Mouse (Mus musculus) kidney, postnatal 25 days (tissue): Measurements from ENCODE around the gene Trappc2l.
A peak's percentile ranks its signal among the peaks of the same experiment; 100 is the strongest.
"Not testable (repeated sequence)": the region's sequence is repeated elsewhere in the genome, so short reads cannot be mapped to it uniquely, and the experiment has no call there.

Experiments used
- DNase-seq, 2 experiments: peaks; one replicate each; pipeline ENCODE4 v3.0.0; 2021; ENCODE audit warnings: mixed read lengths in 2 of 2

Gene Trappc2l

DNA sequence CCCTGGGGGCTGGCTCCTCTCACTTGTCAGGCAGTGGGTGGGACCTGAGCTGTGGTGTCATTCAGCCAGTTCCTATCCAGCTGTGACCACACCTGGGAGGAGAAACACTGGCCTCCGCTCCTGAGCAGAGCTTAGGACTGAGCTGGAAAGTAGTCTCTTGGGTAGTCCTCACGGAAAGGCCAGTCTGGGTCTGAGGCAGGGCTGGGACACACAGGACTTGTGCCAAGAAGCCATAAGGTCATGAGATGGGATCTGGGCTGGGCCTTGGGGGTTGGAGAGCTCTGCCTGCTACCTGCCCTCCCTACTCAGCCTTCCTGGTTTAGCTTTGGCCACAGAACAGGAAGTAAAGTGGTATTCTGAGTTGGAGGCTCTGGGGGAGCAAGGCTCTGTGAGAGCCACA is 15.5 kb downstream of the Trappc2l start:
- peak in 1 of 2 experiments; percentile 47 for DNase-seq

- DNase-seq = no peak
Observed at GRCm38 (mm10) chr8:122629388-122629787, 17.9 kb downstream of the Trappc2l start.

DNA sequence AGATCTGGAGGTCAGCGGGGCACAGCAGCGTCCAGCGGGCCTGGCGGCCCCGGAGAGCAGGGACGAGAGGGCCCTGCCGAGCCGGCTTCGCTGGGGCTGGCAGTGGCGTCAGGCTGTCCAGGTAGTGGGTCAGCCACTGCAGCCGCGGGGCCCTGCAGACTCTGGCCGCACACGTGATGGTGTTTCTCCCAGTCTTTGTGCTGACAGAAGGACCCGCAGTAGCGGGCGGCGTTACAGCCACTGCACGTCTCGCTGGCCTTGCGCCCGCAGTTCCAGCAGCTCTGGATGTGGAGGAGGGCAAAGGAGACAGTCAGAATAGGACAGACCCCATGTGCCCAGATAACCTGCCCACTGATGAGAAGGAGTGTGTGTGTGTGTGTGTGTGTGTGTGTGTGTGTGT is 19.3 kb downstream of the Trappc2l start:
- DNase-seq = peak; percentile 42 to 75

DNA sequence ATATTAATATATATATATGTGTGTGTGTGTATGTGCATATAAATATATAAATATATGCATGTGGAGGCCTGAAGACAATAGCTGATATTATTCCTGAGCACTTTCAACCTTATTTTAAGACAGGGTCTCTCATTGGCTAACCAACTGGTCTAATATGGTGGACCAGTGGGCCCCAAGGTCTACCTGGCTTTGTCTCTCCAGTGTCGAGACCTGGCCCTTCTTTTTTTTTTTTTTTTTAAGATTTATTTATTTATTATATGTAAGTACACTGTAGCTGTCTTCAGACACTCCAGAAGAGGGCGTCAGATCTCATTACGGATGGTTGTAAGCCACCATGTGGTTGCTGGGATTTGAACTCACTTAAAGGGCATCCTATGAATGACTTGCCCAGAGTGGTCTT is 20.7 kb downstream of the Trappc2l start:
- DNase-seq = not testable (repeated sequence)

DNA sequence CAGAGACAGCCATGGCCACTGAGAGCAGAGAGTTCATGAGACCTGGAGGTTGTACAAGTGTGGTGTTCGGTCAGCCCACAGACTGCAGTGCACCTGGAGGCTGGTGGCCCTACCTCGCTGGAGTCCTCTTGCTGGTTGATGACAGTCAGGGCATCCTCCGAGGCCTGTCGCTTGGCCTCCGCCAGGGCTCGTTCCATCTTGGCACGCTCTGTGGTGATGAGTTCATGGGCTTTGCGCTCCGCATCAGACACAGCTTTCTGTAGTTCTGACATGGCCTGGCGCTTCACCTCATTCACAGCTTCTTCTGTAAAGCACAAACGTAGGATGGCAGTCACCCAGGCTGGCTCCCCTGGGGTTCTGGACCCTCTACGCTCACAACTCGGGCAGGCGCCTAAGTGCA is 21.8 kb downstream of the Trappc2l start:
- no peak for DNase-seq

DNA sequence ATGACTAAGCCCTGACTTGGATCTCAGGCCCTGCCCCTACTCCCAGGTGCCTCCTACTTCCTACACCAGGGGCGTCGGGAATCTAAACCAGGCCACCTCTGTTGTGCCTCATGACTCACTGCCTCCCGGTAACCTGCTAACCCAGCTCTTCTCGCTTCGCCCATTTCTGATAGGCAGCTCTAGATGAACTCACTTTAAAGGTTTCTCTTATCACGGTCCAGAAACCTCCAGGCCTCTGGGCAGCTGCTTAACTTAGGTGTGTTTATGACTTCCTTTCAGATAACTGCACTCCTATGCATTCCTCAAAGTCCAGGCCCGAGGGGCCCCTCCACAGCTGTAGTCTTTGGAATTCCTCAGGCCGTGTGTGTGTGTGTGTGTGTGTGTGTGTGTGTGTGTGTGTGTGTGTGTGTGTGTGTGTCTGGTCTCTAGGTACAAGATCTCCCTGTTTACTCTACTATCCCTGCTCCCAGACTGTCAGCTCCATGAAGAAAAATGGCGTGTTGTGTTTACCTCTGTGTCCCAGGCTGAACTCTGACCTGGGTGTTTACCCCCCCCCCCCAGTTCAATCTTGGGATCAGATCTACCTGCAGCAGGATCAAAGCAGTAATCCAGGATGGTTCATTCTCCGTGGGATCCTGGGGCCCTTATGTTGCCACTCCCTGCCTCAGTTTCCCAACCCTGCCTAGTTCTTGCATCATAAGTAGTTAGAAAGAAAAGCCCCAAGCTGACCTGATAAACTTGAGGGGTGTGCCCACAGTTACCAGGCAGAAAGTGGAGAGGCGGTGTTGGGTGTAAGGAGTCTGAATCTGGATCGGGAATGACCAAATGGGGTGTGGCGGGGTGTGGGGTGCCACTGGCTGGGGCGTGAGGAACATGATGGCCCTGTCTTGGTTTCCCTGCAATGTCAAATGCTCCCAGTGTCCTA is 24.7 kb downstream of the Trappc2l start:
- DNase-seq = no peak

DNA sequence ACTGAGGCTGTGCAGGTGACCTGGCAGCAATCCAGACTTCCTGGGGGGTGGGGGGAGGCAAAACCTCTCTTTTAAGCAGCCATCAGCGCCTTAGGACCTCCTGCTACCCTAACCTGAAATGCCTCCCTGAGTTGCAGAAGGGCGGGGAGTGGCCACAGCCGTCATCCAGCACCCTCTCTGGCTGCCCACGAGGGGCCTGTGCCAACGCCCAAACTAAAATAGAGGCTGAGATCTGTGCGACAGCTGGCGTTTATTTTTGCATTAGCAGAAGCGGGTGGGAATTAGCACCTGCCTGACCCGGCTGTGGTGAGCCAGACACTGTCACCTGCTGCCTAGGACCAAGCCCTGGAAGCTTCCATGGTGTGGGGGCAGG is 25.3 kb downstream of the Trappc2l start:
- DNase-seq = no peak

- no peak for DNase-seq
Observed at GRCm38 (mm10) chr8:122637230-122637629, 25.8 kb downstream of the Trappc2l start.

DNA sequence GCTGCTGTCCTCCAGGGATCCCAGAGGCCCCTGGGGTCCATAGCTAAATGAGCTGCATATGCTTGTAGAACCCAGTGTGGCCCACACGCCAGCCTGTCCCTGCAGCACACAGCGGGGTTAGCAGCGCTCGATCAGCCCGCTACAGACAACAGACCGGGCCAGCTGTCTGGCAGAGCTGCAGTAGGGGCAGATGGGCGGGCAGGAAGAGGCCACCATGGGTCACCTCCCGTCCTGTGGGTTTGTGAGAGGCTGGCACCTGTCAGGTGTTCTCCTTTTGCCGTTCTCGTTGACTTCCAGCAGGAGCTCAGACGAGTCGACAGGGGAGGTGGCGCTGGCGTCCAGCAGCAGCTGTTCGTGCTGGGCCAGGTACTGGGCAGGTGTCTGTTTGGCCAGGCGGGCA is 27.2 kb downstream of the Trappc2l start:
- DNase-seq = no peak

DNA sequence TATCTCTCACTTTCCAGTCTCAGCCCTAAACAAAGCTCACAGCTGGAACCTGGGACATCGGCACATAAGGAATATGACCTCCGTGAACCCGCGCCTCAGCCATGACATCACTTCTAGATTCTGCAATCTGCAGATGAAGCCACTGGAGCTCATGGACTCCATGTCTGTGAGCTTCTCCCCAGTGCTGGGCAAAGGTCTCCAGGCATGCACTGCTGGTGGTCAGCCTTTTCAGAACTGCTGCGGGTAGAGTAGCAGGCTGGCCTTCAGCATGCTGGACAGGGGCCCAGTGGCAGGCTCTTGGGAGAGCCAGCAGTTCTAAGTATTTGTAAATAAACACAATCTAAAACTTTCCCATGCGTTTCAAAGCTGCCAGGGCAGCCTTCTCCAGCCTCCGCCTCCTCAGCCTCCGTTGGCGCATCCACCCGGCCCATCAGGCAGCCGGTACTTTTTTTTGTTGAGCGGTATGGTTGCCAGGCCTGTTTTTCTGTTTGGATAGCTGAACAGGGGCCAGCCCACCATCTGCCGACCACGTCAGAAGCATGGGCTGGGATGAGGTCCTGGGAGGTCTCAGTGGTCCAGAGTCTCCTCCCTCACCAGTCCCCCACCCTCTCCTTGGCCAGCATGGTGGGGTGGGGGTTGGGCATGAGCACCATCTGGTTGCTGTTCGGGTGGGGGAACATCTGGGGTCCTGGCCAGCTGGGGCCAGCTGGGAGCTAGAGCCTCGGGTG is 28.2 kb downstream of the Trappc2l start:
- peak; percentile 59 to 82 for DNase-seq

GRCm38 (mm10) chr8:122640825-122641224 is 29.4 kb downstream of the Trappc2l start:
- DNase-seq = no peak

DNA sequence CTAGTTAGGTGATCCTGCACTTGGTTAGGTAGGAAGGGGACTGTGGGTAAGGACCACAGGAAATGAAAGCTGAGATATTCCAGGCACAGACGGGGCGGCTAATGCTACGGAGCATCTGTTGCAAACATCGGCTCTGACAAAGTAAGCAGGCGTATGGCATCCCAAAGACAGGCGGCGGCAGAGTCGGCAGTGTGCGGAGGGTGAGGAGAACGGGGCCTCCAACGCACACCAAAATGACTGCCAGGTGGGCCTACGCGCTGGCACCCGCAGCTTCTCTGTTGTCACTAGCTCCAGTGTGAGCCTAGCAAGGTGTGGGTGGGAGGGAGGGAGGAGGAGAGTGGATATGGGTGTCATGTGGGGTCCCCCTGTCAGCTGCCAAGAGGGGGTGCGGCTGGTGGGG is 30.0 kb downstream of the Trappc2l start:
- no peak for DNase-seq

DNA sequence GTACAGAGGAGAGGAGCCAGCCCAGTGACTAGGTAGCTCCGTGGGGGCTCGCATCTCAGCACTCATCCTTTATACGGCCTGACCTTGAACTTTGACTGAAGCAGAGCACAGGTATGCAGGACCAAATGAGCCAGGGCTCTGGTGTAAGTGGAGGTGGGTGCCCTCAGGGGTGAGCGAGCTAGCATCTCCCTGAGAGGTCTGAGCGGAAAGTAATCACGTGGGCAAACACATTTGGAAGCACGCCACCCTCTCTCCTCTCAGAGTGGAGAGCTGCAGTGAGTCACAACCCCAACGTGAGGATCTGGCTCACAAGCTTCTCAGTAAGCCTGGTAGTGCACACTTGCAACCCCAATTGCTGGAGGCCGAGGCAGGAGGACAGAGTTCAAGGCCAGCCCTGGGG is 30.6 kb downstream of the Trappc2l start:
- DNase-seq = peak in 1 of 2 experiments; percentile 45

DNA sequence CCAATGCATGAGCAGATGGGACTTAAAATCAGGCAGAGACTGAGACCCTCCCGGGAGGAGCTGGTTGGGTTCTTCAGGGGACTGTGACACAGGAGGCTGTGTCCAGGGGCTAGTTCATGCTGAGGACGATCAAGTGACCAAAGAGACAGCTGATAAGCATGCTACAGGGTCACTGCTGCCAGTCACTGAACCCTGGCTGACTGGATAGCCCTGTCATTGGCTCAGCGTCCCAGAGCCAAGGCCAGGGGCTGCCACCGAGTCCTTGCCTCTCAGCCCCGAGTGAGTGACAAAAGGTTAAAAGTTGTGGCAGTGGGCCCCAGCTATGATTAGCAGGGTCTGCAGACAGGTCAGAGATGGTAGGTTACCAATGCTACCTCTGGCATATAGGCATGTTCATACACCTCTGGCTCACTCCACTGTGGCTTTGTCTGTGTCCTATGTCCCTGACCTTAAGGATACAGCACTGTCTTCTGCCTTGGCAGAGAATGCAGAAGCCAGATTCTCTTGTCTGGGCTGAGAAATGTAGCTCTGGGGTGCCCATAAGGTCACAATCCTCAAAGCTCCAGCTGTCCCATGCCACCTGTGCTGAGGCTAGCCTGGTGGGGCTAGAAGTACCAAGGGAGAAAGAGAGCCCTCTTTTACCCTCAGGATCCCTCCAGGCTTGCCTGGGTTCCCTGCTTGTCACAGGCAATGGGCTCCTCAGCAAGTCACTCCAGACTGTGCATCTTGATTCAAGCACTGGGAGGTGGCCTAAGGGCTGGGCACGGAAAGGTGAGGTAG is 32.9 kb downstream of the Trappc2l start:
- DNase-seq = no peak

- no peak for DNase-seq
Observed at GRCm38 (mm10) chr8:122646337-122646736, 34.9 kb downstream of the Trappc2l start.

- no peak for DNase-seq
Observed at GRCm38 (mm10) chr8:122648192-122648970, 36.9 kb downstream of the Trappc2l start.

DNA sequence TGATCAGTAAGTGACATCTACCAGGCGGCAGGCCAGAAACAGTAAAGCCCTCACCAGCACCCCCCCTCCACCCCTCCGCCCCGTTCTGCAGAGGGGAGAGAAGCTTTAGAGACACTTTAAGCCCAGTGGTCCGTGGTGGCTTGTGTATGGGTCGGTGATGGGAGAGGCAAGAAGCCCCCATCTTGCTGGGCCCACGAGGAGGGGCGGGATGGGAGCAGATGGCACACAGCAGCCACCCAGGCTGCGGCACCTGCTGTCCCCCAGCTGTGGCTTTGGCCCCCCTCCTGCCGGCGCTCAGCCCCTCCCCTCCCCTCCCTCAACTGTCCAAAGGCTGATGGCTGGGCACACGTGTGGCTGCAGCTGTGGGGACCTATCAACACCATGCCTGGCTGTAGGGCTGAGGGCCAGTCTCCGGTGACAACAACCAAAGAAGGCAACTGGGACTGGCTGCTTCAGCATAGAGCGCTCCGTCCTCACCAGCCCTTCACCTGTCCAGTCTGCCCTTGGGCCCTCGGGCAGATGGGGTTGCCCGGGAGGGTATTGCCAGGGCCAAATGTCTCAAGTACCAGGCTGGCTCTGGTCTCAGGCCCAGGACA is 40.0 kb downstream of the Trappc2l start:
- DNase-seq = no peak

DNA sequence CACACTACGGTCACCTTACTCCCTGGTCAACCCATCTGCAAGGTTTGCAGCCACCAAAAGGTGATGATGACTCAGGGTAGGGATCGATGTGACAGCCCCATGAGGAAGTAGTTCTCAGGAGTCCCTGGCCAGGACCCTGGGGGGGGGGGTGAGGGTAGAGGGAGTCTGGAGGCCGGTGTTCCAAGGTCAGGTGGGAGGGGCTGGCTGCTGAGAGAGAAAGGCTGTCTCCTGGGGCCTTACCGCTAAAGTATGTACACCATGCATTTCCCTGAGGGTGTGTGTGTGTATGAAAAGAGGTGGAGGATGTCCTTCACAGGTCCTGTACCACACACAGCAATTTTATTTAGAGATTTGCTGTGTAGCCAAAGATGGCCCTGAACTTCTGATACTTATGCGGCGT is 41.2 kb downstream of the Trappc2l start:
- DNase-seq = no peak

DNA sequence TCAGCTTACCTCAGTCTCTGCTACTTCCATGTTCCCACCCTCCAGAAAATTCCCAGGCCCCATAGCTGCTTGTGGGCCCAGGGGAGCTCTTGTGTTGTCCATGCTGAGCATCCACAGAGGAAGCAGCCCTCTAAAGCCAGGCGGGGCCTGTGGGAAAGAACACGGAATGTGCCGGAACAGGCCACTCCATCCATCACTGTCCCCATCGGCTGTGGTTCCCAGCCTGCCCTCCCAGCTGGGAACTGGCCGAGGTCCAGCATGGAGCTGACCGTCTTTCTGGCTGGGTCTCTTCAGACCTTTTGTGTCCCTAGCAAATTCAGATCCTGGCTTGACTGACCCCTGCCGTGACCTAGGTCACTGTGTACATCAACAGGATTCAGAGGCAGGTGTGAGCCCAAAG is 43.3 kb downstream of the Trappc2l start:
- peak; percentile 86 to 93 for DNase-seq

- peak; percentile 62 to 64 for DNase-seq
Observed at GRCm38 (mm10) chr8:122656056-122656999, 44.9 kb downstream of the Trappc2l start.
